Mouse (Mus musculus) stomach, embryonic 16.5 days (tissue): ENCODE results near the gene Psg26. TPM values are rescaled to one million over a fixed set of nuclear protein-coding genes. Genes with fewer than 3 reads are reported as not detected.

ENCODE experiments used
- polyA plus RNA-seq: library from polyadenylated mRNA; unstranded; fragments of >200 nt; fragmentation: Nextera tagmentation; extraction: Ambion mirVana; gene quantifications from 2 replicates; pipeline ENCODE4 v1.2.1, GENCODE M21; 2015

Psg26 gene
- polyA plus RNA-seq, 1 experiment from 2014 or later = not detected

Other genes with a start within 250 kb of the Psg26 start
- not detected in 2 replicates for gene Mill1, start 238.8 kb downstream of the Psg26 start, polyA plus RNA-seq
- gene Psg18, start 129.2 kb downstream of the Psg26 start, polyA plus RNA-seq = not detected in 2 replicates
- not detected in 2 replicates for gene Psg28, start 52.1 kb downstream of the Psg26 start, polyA plus RNA-seq
- gene Psg25, start 48.1 kb upstream of the Psg26 start, polyA plus RNA-seq = not detected in 2 replicates
- gene Psg27, start 83.1 kb upstream of the Psg26 start, polyA plus RNA-seq = not detected in 2 replicates
- gene Psg23, start 132.3 kb upstream of the Psg26 start, polyA plus RNA-seq = not detected in 2 replicates
- not detected in 2 replicates for gene Psg21, start 172.5 kb upstream of the Psg26 start, polyA plus RNA-seq
- not detected in 2 replicates for gene Psg20, start 202.0 kb upstream of the Psg26 start, polyA plus RNA-seq
- not detected in 2 replicates for gene Psg22, start 233.9 kb upstream of the Psg26 start, polyA plus RNA-seq